Mouse (Mus musculus): ENCODE measurements around the gene Yif1a. TPM values are rescaled to one million over a fixed set of nuclear protein-coding genes. Genes with fewer than 3 reads are reported as not detected.

Gene Yif1a
- total and polyA plus RNA-seq, 2 experiments from 2014 or later: 109 to 168 TPM

- Histone ChIP-seq H3K36me3 (replicated peaks; ENCODE audit: control insufficient read depth, insufficient read depth, low read length) (no peaks in the 10 kb centered on the region), H3K4me2 (ENCODE audit: low read depth, low read length) (peak overlapping the region; percentile 89), H3K9ac (replicated peaks; ENCODE audit: low read depth, low read length) (peak overlapping the region; percentile 56; the same call in 1 of the 2 replicates), H3K27ac (ENCODE audit: low read depth) (no peak overlapping the region; the same call in 1 of the 2 replicates), H3K27me3 (ENCODE audit: control insufficient read depth, insufficient read depth, low read length) (peaks cover 38% of the 10 kb centered on the region), H3K4me1 (ENCODE audit: control insufficient read depth, insufficient read depth) (peaks cover 21% of the 10 kb centered on the region), H3K4me3 (ENCODE audit: low read depth, low read length) (peak overlapping the region; percentile 53), H3K9me3 (replicated peaks; ENCODE audit: control insufficient read depth, low read length) (no peaks in the 10 kb centered on the region)
- 43% methylated on average over 21 of the region's 21 CpGs for WGBS
- no peak for DNase-seq (ENCODE audit: low spot score)
- TF ChIP-seq EP300 (IDR thresholded peaks at IDR 0.05; ENCODE audit: low read depth) (no peak), CTCF (IDR thresholded peaks at IDR 0.05; ENCODE audit: low read depth) (no peak)
- ATAC-seq (ENCODE audit: insufficient read depth, low read depth): no peak
These were observed 19.6 kb upstream of the Yif1a start for GRCm38 (mm10) chr19:5068570-5069234.

DNA sequence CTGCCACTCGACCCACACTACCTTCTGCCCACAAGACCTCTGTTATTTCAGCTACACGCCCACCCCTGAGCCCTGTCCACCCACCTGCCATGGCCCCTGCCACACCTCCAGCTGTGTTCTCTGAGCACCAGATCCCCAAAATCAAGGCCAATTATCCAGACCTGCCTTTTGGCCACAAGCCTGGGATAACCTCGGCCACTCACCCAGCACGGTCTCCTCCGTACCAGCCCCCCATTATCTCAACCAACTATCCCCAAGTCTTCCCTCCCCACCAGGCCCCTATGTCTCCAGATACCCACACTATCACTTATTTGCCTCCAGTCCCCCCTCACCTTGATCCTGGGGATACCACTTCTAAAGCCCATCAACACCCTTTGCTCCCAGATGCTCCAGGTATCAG lies 18.9 kb upstream of the Yif1a start:
- TF ChIP-seq CTCF (IDR thresholded peaks at IDR 0.05; ENCODE audit: low read depth) (no peak), EP300 (IDR thresholded peaks at IDR 0.05; ENCODE audit: low read depth) (no peak)
- Histone ChIP-seq H3K4me3 (ENCODE audit: low read depth, low read length) (0 out of 2 replicates have a peak overlapping the region, but pooled peaks have one; percentile 53), H3K36me3 (replicated peaks; ENCODE audit: control insufficient read depth, insufficient read depth, low read length) (no peaks in the 10 kb centered on the region), H3K4me1 (ENCODE audit: control insufficient read depth, insufficient read depth) (peaks cover 21% of the 10 kb centered on the region), H3K27me3 (ENCODE audit: control insufficient read depth, insufficient read depth, low read length) (peaks cover 38% of the 10 kb centered on the region), H3K27ac (ENCODE audit: low read depth) (no peak overlapping the region), H3K9me3 (replicated peaks; ENCODE audit: control insufficient read depth, low read length) (no peaks in the 10 kb centered on the region), H3K9ac (replicated peaks; ENCODE audit: low read depth, low read length) (no peak overlapping the region), H3K4me2 (ENCODE audit: low read depth, low read length) (peak overlapping the region; percentile 89)
- DNase-seq (ENCODE audit: low spot score) (no peak), ATAC-seq (ENCODE audit: insufficient read depth, low read depth) (no peak)
- 85% methylated on average over 5 of the region's 5 CpGs for WGBS

- no peaks in the 10 kb centered on the region for H3K9me3 ChIP-seq (replicated peaks; ENCODE audit: control insufficient read depth, low read length)
- DNase-seq (ENCODE audit: low spot score): no peak
- H3K27me3 ChIP-seq (ENCODE audit: control insufficient read depth, insufficient read depth, low read length): peaks cover 38% of the 10 kb centered on the region
- WGBS: 84% methylated on average over 7 of the region's 7 CpGs
- H3K9ac ChIP-seq (replicated peaks; ENCODE audit: low read depth, low read length): no peak overlapping the region
- no peak overlapping the region for H3K4me3 ChIP-seq (ENCODE audit: low read depth, low read length)
- H3K36me3 ChIP-seq (replicated peaks; ENCODE audit: control insufficient read depth, insufficient read depth, low read length): no peaks in the 10 kb centered on the region
- H3K27ac ChIP-seq (ENCODE audit: low read depth): no peak overlapping the region
- H3K4me2 ChIP-seq (ENCODE audit: low read depth, low read length): peak overlapping the region; percentile 78
- ATAC-seq (ENCODE audit: insufficient read depth, low read depth): no peak
- peaks cover 21% of the 10 kb centered on the region for H3K4me1 ChIP-seq (ENCODE audit: control insufficient read depth, insufficient read depth)
- no peak for TF ChIP-seq EP300 (IDR thresholded peaks at IDR 0.05; ENCODE audit: low read depth)
These were observed 18.4 kb upstream of the Yif1a start for GRCm38 (mm10) chr19:5069978-5070377.

GRCm38 (mm10) chr19:5071077-5071476 lies 17.3 kb upstream of the Yif1a start:
- no peaks in the 10 kb centered on the region for H3K9me3 ChIP-seq (replicated peaks; ENCODE audit: control insufficient read depth, low read length)
- peaks cover 21% of the 10 kb centered on the region for H3K4me1 ChIP-seq (ENCODE audit: control insufficient read depth, insufficient read depth)
- TF ChIP-seq CTCF (IDR thresholded peaks at IDR 0.05; ENCODE audit: low read depth) (no peak), EP300 (IDR thresholded peaks at IDR 0.05; ENCODE audit: low read depth) (no peak)
- ATAC-seq (ENCODE audit: insufficient read depth, low read depth) (no peak), DNase-seq (ENCODE audit: low spot score) (no peak)
- WGBS: 35% methylated on average over 11 of the region's 11 CpGs
- H3K4me3 ChIP-seq (ENCODE audit: low read depth, low read length): peak overlapping the region; percentile 50
- H3K27ac ChIP-seq (ENCODE audit: low read depth): no peak overlapping the region
- H3K27me3 ChIP-seq (ENCODE audit: control insufficient read depth, insufficient read depth, low read length): peaks cover 38% of the 10 kb centered on the region
- H3K4me2 ChIP-seq (ENCODE audit: low read depth, low read length): peak overlapping the region; percentile 78
- 0 out of 2 replicates have a peak overlapping the region, but pooled peaks have one; percentile 17 for H3K9ac ChIP-seq (replicated peaks; ENCODE audit: low read depth, low read length)
- H3K36me3 ChIP-seq (replicated peaks; ENCODE audit: control insufficient read depth, insufficient read depth, low read length): no peaks in the 10 kb centered on the region

DNA sequence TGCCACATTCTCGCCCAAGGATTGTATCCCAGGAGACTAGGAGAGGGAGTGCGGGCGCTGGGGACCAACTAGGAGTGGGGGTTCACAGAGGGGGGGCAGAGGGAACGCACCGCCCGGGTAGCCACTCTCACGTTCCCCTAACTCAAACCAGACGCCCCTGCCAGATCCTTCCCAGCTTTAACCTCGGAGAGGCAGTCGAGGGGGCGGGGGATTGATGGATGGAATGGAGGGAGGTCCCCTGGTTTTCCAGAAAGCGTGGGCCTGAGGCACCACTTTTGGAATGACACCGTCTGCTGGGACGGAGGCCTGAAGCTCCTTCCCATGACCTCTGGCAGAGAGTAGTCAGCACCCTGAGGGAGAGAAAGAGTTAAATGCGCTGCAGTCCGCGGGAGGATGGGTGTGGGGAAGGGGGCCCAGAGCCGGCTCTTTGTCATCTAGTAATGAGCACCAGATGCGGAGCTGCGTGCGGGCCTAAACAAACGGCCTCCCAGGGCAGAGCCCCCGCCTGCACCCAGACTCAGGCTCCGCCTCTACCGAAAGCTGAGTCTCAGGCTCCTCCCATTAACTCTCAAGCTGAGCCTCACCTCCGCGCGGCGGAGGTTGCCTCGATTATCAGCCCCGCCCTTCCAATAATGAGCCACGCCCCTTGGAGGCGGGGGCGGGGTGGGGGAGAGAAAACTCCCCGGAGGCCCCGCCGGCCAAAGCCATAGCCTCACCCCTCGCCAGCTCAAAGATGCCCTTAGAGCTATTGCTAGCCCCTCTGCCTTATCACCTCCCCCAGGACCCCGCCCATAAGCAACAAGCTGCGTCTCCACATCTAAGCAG lies 16.6 kb upstream of the Yif1a start:
- Histone ChIP-seq H3K4me2 (ENCODE audit: low read depth, low read length) (peak overlapping the region; percentile 78), H3K9me3 (replicated peaks; ENCODE audit: control insufficient read depth, low read length) (no peaks in the 10 kb centered on the region), H3K36me3 (replicated peaks; ENCODE audit: control insufficient read depth, insufficient read depth, low read length) (no peaks in the 10 kb centered on the region), H3K9ac (replicated peaks; ENCODE audit: low read depth, low read length) (peak overlapping the region; percentile 17; the same call in 1 of the 2 replicates), H3K27ac (ENCODE audit: low read depth) (peak overlapping the region; percentile 41; the same call in 1 of the 2 replicates), H3K4me3 (ENCODE audit: low read depth, low read length) (peak overlapping the region; percentile 50), H3K27me3 (ENCODE audit: control insufficient read depth, insufficient read depth, low read length) (peaks cover 37% of the 10 kb centered on the region), H3K4me1 (ENCODE audit: control insufficient read depth, insufficient read depth) (peaks cover 20% of the 10 kb centered on the region)
- DNase-seq (ENCODE audit: low spot score) (peak; percentile 57), ATAC-seq (ENCODE audit: insufficient read depth, low read depth) (peak; percentile 69)
- 2% methylated on average over 40 of the region's 40 CpGs for WGBS
- TF ChIP-seq EP300 (IDR thresholded peaks at IDR 0.05; ENCODE audit: low read depth): no peak
- no peak for TF ChIP-seq CTCF (IDR thresholded peaks at IDR 0.05; ENCODE audit: low read depth)
